Mouse (Mus musculus) bone marrow macrophage, adult 2 months (primary cell): Measurements from ENCODE around the gene Birc6. TPM values are rescaled to one million over a fixed set of nuclear protein-coding genes. Genes with fewer than 3 reads are reported as not detected.

Experiments
- H3K27ac ChIP-seq: 2 replicates; pipeline ENCODE4 v1.5.1; 2012; ENCODE audit warnings: low read depth, low read length; ENCODE audit not compliant: insufficient read depth
- H3K4me1 ChIP-seq: 2 replicates; pipeline ENCODE4 v1.6.1; 2012; ENCODE audit warnings: low read length; ENCODE audit not compliant: control insufficient read depth, insufficient read depth
- H3K4me3 ChIP-seq: 2 replicates; pipeline ENCODE4 v1.5.1; 2012; ENCODE audit warnings: mild to moderate bottlenecking, low read length, moderate library complexity; ENCODE audit not compliant: insufficient read depth
- CTCF ChIP-seq: IDR thresholded peaks from 2 replicates; pipeline ENCODE4 v1.5.1; 2012; ENCODE audit warnings: low read depth, mild to moderate bottlenecking, low read length, moderate library complexity
- POLR2A ChIP-seq: IDR thresholded peaks from 2 replicates; pipeline ENCODE4 v1.6.1; 2012; ENCODE audit warnings: mild to moderate bottlenecking, low read depth, low read length, borderline replicate concordance
- polyA plus RNA-seq: library from polyadenylated mRNA; stranded (reverse); fragments of >200 nt; gene quantifications from 2 replicates; pipeline ENCODE4 v1.2.4, GENCODE M21; 2012; ENCODE audit not compliant: missing spikeins, insufficient read depth, insufficient read length

The Birc6 gene
- 61.4 and 73.1 TPM in 2 replicates for polyA plus RNA-seq

GRCm38 (mm10) chr17:74527729-74528607 lies at the start of gene Birc6:
Gene Birc6, plus strand, starts transcription at chr17:74528295.
- TF ChIP-seq CTCF (no peak), POLR2A (no peak)
- H3K4me1 ChIP-seq = peaks cover 28% of the 10 kb centered on the region
- H3K27ac ChIP-seq = peak within 1 kb of the TSS; percentile 89
- peak within 1 kb of the TSS; percentile 89 for H3K4me3 ChIP-seq

GRCm38 (mm10) chr17:74480361-74481069 lies 47.6 kb upstream of the Birc6 start:
- no peaks in the 10 kb centered on the region for H3K4me1 ChIP-seq
- no peak overlapping the region for H3K4me3 ChIP-seq
- TF ChIP-seq POLR2A (no peak), CTCF (no peak)
- H3K27ac ChIP-seq = no peak overlapping the region

GRCm38 (mm10) chr17:74489024-74489900 lies 38.8 kb upstream of the Birc6 start, which contains the start of gene Yipf4:
Gene Yipf4, plus strand, starts transcription at chr17:74489493.
- peak within 1 kb of the TSS; percentile 65 for H3K27ac ChIP-seq
- H3K4me1 ChIP-seq = no peaks in the 10 kb centered on the region
- peak within 1 kb of the TSS; percentile 63 for H3K4me3 ChIP-seq
- TF ChIP-seq CTCF (no peak), POLR2A (no peak)

- Histone ChIP-seq H3K4me1 (no peaks in the 10 kb centered on the region), H3K4me3 (peak overlapping the region; percentile 63), H3K27ac (peak overlapping the region; percentile 32)
- TF ChIP-seq CTCF = no peak
- TF ChIP-seq POLR2A = no peak
Measured at GRCm38 (mm10) chr17:74489901-74490220, 38.2 kb upstream of the Birc6 start.

GRCm38 (mm10) chr17:74491565-74491964 lies 36.5 kb upstream of the Birc6 start:
- TF ChIP-seq CTCF (no peak), POLR2A (no peak)
- no peaks in the 10 kb centered on the region for H3K4me1 ChIP-seq
- no peak overlapping the region for H3K27ac ChIP-seq
- H3K4me3 ChIP-seq = no peak overlapping the region

GRCm38 (mm10) chr17:74500204-74500603 lies 27.9 kb upstream of the Birc6 start:
- Histone ChIP-seq H3K27ac (no peak overlapping the region), H3K4me3 (no peak overlapping the region), H3K4me1 (peaks cover 13% of the 10 kb centered on the region)
- TF ChIP-seq POLR2A (no peak), CTCF (no peak)

- TF ChIP-seq CTCF (no peak), POLR2A (no peak)
- peaks cover 13% of the 10 kb centered on the region for H3K4me1 ChIP-seq
- peak overlapping the region; percentile 41; the same call in 1 of the 2 replicates for H3K27ac ChIP-seq
- H3K4me3 ChIP-seq = no peak overlapping the region
Measured at GRCm38 (mm10) chr17:74501085-74501484, 27.0 kb upstream of the Birc6 start.

- Histone ChIP-seq H3K27ac (no peak overlapping the region), H3K4me1 (peaks cover 6% of the 10 kb centered on the region), H3K4me3 (no peak overlapping the region)
- TF ChIP-seq CTCF (no peak), POLR2A (no peak)
Measured at GRCm38 (mm10) chr17:74507934-74508333, 20.2 kb upstream of the Birc6 start.

GRCm38 (mm10) chr17:74508600-74508999 lies 19.5 kb upstream of the Birc6 start:
- H3K4me1 ChIP-seq = peaks cover 6% of the 10 kb centered on the region
- TF ChIP-seq POLR2A (no peak), CTCF (no peak)
- no peak overlapping the region for H3K27ac ChIP-seq
- H3K4me3 ChIP-seq = no peak overlapping the region
